8 mouse cellular contexts compared by ENCODE assay signal in the genomic region with DNA sequence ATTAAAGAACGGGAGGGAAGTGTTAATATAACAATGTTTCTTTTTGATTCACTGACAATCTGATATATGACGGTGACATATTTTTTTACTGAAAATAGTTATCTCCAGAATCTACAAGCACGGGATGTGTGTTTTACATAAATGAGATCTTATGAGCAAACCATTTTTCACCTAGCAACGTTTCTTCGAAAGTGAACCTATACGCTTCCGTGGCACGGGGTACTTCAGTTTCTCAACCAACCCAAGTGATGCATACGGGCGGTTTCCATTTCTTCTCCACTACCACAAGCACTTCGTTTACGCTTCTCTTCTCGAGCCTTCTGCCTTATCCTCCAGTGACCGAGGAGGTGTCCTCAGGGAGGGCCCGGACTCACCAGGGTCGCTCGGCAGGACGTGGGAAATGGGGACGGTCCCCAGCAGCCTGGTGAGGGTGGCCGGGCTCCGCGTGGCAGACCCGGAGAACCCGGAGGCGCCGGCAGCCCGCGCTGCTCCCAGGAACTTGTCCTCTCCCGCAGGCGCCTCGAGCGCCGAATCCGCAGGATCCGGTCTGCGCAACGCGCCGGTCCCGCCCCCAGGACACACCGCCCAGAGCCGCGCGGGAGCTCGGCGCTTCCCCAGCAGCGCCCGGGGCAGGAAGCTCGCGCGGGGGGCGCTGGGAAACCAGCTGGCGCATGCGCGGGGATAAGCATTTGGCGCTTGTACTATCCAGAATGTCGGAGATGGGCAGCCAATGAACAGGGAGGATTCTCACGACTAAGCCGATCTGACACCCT. TPM values are rescaled to one million over a fixed set of nuclear protein-coding genes. Genes with fewer than 3 reads are reported as not detected.
A peak's percentile ranks its signal among the peaks of the same experiment; 100 is the strongest.
DNase-seq lines count a peak whose midpoint lies in the region; ATAC-seq and TF ChIP-seq lines count a peak whose summit lies in the region.

A gene (minus strand): TSS at position 644 of the 773 bp plus-strand sequence.

- intact Hi-C loops in heart, postnatal 14 days (cut with DNase I) = no loop called here

- peak within 1 kb of the TSS; percentile 54 for H3K27ac ChIP-seq in ES-Bruce4 (ENCODE audit: insufficient read depth, low read length)
- peak within 1 kb of the TSS; percentile 94 for H3K27ac ChIP-seq in forebrain, embryonic 14.5 days (ENCODE audit: low read depth, low read length)

- TF ChIP-seq EP300 in ES-Bruce4 (IDR thresholded peaks at IDR 0.05; ENCODE audit: insufficient read depth, low read depth, low read length) = no peak

- no peaks in the 10 kb centered on the region for H3K9me3 ChIP-seq in ES-Bruce4 (replicated peaks; ENCODE audit: control insufficient read depth, insufficient read depth, low read length, poor library complexity, severe bottlenecking)
- no peaks in the 10 kb centered on the region for H3K9me3 ChIP-seq in forebrain, embryonic 14.5 days (replicated peaks; ENCODE audit: control insufficient read depth, low read length)

- DNase-seq in forebrain, embryonic 14.5 days (ENCODE audit: low spot score) = peak; percentile 99
- peak; percentile 97 for DNase-seq in heart, postnatal 14 days
- peak; percentile 94 to 96 for DNase-seq in layer of hippocampus, adult 18-20 months (ENCODE audit: low spot score in 2 of 2)
- peak; percentile 92 for DNase-seq in lung, adult 2 months
- peak; percentile 90 to 92 for DNase-seq in thymus, adult 18-20 months

- H3K4me1 ChIP-seq in ES-Bruce4 (ENCODE audit: control insufficient read depth, insufficient read depth, low read length) = peaks cover under 1% of the 10 kb centered on the region
- H3K4me1 ChIP-seq in forebrain, embryonic 14.5 days (ENCODE audit: control insufficient read depth, insufficient read depth, low read length) = peaks cover 4% of the 10 kb centered on the region
- H3K4me1 ChIP-seq in lung, adult 2 months (ENCODE audit: control insufficient read depth, insufficient read depth, low read length) = peaks cover 4% of the 10 kb centered on the region; the same call in 1 of the 2 replicates

- no peaks in the 10 kb centered on the region for H3K36me3 ChIP-seq in ES-Bruce4 (ENCODE audit: control insufficient read depth, insufficient read depth, low read length, poor library complexity, severe bottlenecking)
- H3K36me3 ChIP-seq in forebrain, embryonic 14.5 days (ENCODE audit: control insufficient read depth, insufficient read depth, low read length) = peaks cover 22% of the 10 kb centered on the region

- TF ChIP-seq POLR2A in ES-Bruce4 (IDR thresholded peaks at IDR 0.05; ENCODE audit: insufficient read depth, low read length) = no peak
- peak; percentile 80 for TF ChIP-seq POLR2A in lung, adult 2 months (IDR thresholded peaks at IDR 0.05; ENCODE audit: borderline replicate concordance, extremely low read depth, low read depth, low read length)

- under 1% methylated on average over 59 of the region's 59 CpGs for WGBS in forebrain, embryonic 14.5 days
- WGBS in lung, adult 2 months = under 1% methylated on average over 59 of the region's 59 CpGs

- ATAC-seq in cerebellum, adult (ENCODE audit: insufficient number of reproducible peaks, low FRiP score, low TSS enrichment) = peak; percentile 94
- peak; percentile 97 for ATAC-seq in forebrain, embryonic 14.5 days
- peak; percentile 85 for ATAC-seq in neutrophil, adult 5-6 weeks (ENCODE audit: extremely low read depth, insufficient number of reproducible peaks, low FRiP score, poor library complexity, severe bottlenecking)

- TF ChIP-seq CTCF in ES-Bruce4 (IDR thresholded peaks at IDR 0.05; ENCODE audit: low read depth, low read length) = no peak
- TF ChIP-seq CTCF in lung, adult 2 months (IDR thresholded peaks at IDR 0.05; ENCODE audit: insufficient read depth, low read length) = no peak

- H3K27me3 ChIP-seq in ES-Bruce4 (ENCODE audit: control insufficient read depth, insufficient read depth, low read length, poor library complexity, severe bottlenecking) = no peaks in the 10 kb centered on the region
- H3K27me3 ChIP-seq in forebrain, embryonic 14.5 days (replicated peaks; ENCODE audit: control insufficient read depth, insufficient read depth, low read length) = no peaks in the 10 kb centered on the region

- peak within 1 kb of the TSS; percentile 66 for H3K4me2 ChIP-seq in forebrain, embryonic 14.5 days (ENCODE audit: low read length)

- H3K9ac ChIP-seq in ES-Bruce4 (ENCODE audit: low read depth, poor library complexity, severe bottlenecking) = peak within 1 kb of the TSS; percentile 83
- peak within 1 kb of the TSS; percentile 93 for H3K9ac ChIP-seq in forebrain, embryonic 14.5 days (ENCODE audit: low read length)

- peak within 1 kb of the TSS; percentile 98 for H3K4me3 ChIP-seq in ES-Bruce4 (ENCODE audit: low read depth, low read length)
- peak within 1 kb of the TSS; percentile 78 for H3K4me3 ChIP-seq in forebrain, embryonic 14.5 days (ENCODE audit: low read depth, low read length)
- H3K4me3 ChIP-seq in lung, adult 2 months (replicated peaks; ENCODE audit: extremely low read depth, low read depth, low read length) = peak within 1 kb of the TSS; percentile 100

RNA-seq across cellular contexts. Expression of the gene that starts here (rescaled TPM):
- 4.2 and 4.9 TPM in 2 replicates for polyA plus RNA-seq in ES-Bruce4 (2011; ENCODE audit: insufficient read depth, insufficient read length, low read depth, missing spikeins)
- 17.6 and 20.9 TPM in 2 replicates for polyA plus RNA-seq in forebrain, embryonic 14.5 days (2014; fragmentation: Nextera tagmentation; extraction: Ambion mirVana)
- 1 to 10 TPM; 4.9 to 5.8 TPM for total RNA-seq in heart, postnatal 14 days (2021)
- 1 to 10 TPM; 7.9 to 8.0 TPM for total RNA-seq in layer of hippocampus, adult 18-20 months (2021)
- 13.4 and 14.0 TPM in 2 replicates for polyA plus RNA-seq in lung, adult 2 months (2012; rRNA removed)
- 5.1 and 5.6 TPM in 2 replicates for total RNA-seq in neutrophil, adult 5-6 weeks (2017)

Comparison
In these comparisons a context has a peak if more than half of its experiments do, and no peak if none do; other contexts are left out.
1. Peak in every context shown above with its lines: DNase-seq, ATAC-seq, H3K4me3 ChIP-seq and H3K27ac ChIP-seq.